Mouse (Mus musculus) frontal cortex, postnatal 10 days (tissue): ENCODE data around the gene Slc24a2.

Experiments
- DNase-seq, 2 experiments: peaks; one replicate each; pipeline ENCODE4 v3.0.0; 2022; ENCODE audit warnings: low spot score in 2 of 2, mixed read lengths in 1 of 2

The Slc24a2 gene

DNA sequence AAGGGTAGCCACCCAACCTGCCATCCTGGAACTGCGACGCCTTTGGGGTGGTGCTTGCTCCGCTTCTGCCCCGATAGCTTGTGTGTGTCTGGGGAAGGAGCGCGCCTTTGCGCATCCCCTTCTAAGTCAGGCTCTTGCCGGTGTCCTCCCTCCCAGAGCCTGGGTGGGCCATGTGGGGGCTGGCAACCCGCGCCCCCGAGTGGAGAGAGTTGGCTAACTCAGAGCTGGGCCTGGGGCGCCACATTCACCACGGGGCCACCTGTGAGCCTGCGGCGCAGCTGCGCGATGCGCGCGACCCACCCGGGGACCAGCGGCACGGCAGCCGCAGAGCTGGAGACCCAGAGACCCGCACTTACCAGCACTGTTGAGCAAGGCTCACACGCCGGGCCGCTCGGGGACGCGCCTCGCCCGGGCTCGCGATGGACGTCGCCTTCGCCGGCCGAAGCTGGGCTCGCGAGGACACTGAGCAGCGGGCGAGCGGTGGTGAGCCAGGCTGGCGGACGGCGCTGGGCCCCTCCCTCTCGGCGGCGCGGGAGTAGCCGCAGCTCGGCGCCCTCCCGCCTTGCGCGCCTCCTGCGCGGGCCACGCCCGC lies at the start of gene Slc24a2:
Gene Slc24a2, minus strand, starts transcription at position 518 of the 592 bp plus-strand sequence.
- DNase-seq: peak; percentile 34 to 48

GRCm38 (mm10) chr4:87274825-87275224 lies 44.5 kb upstream of the Slc24a2 start:
- no peak for DNase-seq

- no peak for DNase-seq
Measured at GRCm38 (mm10) chr4:87274276-87274675, 44.0 kb upstream of the Slc24a2 start.

- no peak for DNase-seq
Measured at GRCm38 (mm10) chr4:87273476-87273875, 43.2 kb upstream of the Slc24a2 start.

- no peak for DNase-seq
Measured at GRCm38 (mm10) chr4:87229224-87229959, 885 bp downstream of the Slc24a2 start.

- no peak for DNase-seq
Measured at GRCm38 (mm10) chr4:87221586-87221985, 8.7 kb downstream of the Slc24a2 start.

DNA sequence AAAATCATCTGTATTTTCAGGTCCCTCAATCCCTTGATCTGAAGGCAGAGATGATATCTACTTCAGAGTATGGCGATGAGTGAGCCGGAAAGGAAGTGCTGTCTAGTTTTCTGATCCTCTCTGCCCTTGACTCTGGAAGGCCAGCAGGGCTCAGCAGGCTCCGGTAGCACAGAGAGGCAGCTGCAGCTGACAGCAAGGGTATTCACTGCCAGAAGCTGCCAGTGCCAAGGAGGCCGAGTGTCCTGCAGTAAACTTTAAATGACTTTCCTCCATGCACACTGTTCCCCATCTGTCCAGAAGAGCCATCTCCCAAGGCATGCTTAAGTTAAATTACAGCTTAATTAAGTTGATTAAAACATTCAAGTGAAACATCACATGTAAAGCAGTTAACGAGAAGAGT lies 12.1 kb downstream of the Slc24a2 start:
- no peak for DNase-seq

DNA sequence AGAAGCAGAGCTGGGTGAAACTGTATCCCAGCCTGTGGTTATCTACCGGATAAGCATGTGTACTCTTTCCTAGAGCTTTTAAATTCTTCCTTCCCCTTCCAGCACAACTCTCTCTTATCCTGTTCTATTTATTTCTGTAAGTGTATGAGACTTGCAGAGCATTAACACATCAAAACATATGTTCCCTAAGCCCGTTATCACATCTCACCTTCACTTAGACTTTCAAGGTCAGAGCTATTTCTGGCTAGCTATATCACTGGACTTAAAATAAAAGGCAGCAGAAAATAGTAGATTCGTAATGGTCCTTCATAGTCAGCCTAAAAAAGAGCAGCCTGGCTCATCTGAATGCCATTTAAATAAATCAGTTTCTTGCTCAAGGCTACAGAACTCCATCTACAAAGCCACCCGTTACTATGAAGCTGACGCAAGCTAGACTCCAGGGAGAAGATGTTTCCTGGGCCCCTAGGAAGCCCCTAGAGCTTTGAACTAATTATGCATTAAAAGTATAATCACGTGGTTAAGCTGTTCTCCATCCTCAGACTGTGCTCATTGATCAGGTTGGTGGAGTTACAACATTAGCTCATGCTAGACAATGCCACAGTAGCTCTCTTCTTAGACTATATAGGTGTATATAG lies 18.8 kb downstream of the Slc24a2 start:
- no peak for DNase-seq

DNA sequence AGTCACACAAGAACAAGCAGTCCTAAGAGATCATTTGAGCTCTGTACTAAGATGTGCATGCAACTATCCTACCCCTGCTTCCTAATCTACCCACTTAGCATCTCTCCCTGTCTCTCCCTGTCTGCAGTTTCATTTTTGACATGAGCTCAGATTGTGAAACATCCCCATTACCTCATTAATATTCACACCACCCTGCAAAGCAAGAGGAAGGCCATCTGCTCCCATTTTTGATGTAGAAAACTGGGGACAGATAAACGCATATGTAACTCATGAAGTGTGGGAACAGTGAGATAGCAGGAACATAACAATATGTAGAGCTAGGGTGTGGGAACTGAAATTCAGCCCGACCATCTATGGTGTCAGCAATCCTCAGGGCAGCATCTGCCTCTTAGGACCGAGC lies 19.7 kb downstream of the Slc24a2 start:
- no peak for DNase-seq

DNA sequence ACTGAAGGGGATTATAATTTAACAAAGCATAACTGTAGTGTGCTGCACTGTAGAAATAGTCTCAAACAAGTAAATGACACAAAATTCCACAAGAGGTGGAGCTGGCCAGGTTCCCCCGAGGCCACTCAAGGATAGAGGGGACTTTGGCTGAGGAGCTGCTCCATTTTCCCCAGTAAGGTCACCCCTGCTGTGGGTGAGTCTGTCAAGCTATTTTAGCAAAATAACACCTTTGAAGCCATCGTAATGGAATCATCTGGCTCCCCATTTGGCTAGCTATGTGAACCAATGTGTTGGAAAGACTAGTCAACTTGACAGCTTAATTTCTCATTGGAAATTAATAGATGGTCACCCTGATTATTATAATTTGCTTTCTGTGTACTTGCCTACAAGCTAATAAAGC lies 28.2 kb downstream of the Slc24a2 start:
- DNase-seq: no peak

- DNase-seq: no peak
Measured at GRCm38 (mm10) chr4:87201229-87201628, 29.0 kb downstream of the Slc24a2 start.

DNA sequence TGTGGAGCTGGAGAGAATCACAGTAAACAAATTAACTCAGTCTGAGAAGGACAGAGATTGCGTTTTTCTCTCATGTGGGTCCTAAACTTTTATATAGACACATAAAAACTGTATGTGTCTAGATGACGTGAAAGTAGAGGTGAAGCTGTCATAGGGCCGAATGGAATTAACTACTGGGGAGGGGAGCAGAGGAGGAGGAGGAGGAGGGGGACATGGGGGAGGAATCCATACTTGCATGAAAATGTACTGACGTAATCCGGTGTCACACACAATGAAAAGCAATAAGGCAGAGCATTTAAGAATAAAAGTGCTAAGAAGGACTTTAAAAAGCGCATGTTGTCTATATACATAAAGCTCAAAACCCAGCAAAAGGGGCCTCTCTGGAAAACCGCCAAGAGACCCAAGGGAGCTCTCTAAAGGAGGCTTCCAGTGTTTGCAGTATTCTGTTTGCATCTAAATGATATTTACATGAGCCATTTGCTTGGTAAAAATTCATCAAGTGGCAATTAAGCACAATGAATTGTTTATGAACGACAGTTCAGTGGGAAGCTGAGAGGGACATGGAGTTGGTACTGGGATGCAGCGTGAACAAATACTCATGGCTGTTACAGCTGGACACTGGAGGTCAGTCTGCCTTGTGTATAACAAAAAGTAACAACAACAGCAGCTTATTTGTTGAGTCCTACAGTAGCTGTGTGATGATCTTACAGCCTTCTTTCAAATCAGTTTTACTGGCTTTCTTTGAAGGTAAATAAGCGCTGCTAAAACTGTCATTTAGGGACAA lies 45.9 kb downstream of the Slc24a2 start:
- no peak for DNase-seq

GRCm38 (mm10) chr4:87177116-87177515 lies 53.2 kb downstream of the Slc24a2 start:
- no peak for DNase-seq

DNA sequence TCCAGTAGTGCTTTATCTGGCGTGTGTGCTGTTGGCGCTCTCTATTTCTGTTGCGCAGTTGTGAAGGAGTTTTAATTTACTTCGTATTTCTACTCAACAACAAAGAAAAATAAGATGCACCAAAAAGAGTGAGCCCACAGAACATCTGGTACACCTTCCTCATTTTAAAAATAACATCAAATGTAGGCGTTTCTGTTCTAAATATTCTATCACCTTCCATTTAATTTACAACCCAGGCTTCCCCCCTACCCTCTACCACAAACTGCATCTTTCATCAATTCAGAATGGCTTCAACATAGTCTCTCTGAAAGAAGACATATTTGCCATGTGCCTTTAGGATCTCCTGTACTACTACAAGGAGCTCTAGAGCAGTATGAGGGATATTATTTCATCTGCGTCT lies 66.3 kb downstream of the Slc24a2 start:
- DNase-seq: no peak

GRCm38 (mm10) chr4:87158053-87158452 lies 72.2 kb downstream of the Slc24a2 start:
- DNase-seq: no peak

DNA sequence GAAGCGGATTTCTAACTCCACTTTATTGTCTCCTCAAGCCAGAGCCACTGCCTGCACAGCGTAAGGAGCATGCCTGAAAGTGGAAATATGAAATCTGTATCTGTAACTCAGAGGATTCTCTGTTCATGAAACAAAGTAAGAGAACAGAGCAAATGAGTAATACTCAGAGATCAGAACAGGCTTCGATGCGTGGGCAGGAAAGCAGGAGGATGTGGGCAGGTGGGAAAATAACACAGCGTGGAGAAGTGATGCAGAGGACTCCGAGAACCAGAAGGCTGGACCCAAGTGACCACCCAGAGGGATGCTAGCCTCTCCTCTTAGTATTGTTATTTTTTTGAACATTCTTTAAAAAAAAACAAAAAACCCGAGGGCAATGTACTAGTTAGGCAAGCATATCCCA lies 78.3 kb downstream of the Slc24a2 start:
- DNase-seq: no peak

GRCm38 (mm10) chr4:87149584-87149983 lies 80.7 kb downstream of the Slc24a2 start:
- DNase-seq: no peak

- no peak for DNase-seq
Measured at GRCm38 (mm10) chr4:87141590-87142365, 88.5 kb downstream of the Slc24a2 start.

GRCm38 (mm10) chr4:87140901-87141300 lies 89.4 kb downstream of the Slc24a2 start:
- DNase-seq: peak in 1 of 2 experiments; percentile 24

GRCm38 (mm10) chr4:87132525-87132924 lies 97.8 kb downstream of the Slc24a2 start:
- DNase-seq: no peak

- peak in 1 of 2 experiments; percentile 14 for DNase-seq
Measured at GRCm38 (mm10) chr4:87126756-87127155, 103.5 kb downstream of the Slc24a2 start.
